Mouse (Mus musculus): ENCODE results near the gene Pdzrn4. TPM values are rescaled to one million over a fixed set of nuclear protein-coding genes. Genes with fewer than 3 reads are reported as not detected.
A peak's percentile ranks its signal among the peaks of the same experiment; 100 is the strongest.
"Not testable (repeated sequence)": the region's sequence is repeated elsewhere in the genome, so short reads cannot be mapped to it uniquely, and the experiment has no call there.

Gene Pdzrn4
- polyA plus RNA-seq (2014; fragmentation: Nextera tagmentation; extraction: Ambion mirVana), result 1.7 and 1.9 TPM in 2 replicates

GRCm38 (mm10) chr15:92396770-92397608 is at the start of gene Pdzrn4:
Gene Pdzrn4 (plus strand): TSS chr15:92396881.
- peak; percentile 76; the same call in 1 of the 2 replicates for ATAC-seq (ENCODE audit: low FRiP score, low TSS enrichment)
- H3K9ac ChIP-seq (ENCODE audit: low read depth, low read length), result 0 out of 2 replicates have a peak within 1 kb of the TSS, but pooled peaks have one; percentile 1
- peaks cover 3% of the 10 kb centered on the region; the same call in 1 of the 2 replicates for H3K4me1 ChIP-seq (ENCODE audit: control insufficient read depth, insufficient read depth, low read length)
- H3K27ac ChIP-seq (ENCODE audit: low read depth, low read length), result no peak within 1 kb of the TSS
- no peaks in the 10 kb centered on the region for H3K36me3 ChIP-seq (ENCODE audit: control insufficient read depth, insufficient read depth, low read length)
- no peaks in the 10 kb centered on the region for H3K9me3 ChIP-seq (ENCODE audit: control insufficient read depth, low read length)
- peaks cover 31% of the 10 kb centered on the region for H3K27me3 ChIP-seq (ENCODE audit: control insufficient read depth, insufficient read depth, low read length)
- under 1% methylated on average over 61 of the region's 65 CpGs for WGBS
- H3K4me2 ChIP-seq (replicated peaks; ENCODE audit: low read depth, low read length), result peak within 1 kb of the TSS; percentile 96
- peak within 1 kb of the TSS; percentile 52 for H3K4me3 ChIP-seq (ENCODE audit: low read length)

DNA sequence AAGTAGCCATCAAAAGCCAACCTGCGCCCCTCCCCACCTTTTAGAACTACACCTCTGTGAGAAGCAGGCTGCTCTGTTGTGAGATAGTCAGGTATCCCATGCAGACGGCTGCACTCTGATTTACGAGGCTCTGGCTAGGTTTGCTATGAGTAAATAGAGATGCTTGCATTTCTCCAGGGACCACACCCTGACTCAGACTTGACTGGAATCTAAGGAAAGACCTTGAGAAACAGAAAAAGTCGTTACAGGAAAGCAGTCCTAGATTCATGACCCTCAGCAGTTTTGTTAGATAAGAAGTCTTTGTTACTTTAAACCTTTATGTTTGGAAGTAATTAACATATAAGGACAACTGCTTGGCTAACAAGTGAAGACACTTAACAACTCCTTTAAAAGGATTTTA is 49.3 kb upstream of the Pdzrn4 start:
- H3K36me3 ChIP-seq (ENCODE audit: control insufficient read depth, insufficient read depth, low read length), result no peaks in the 10 kb centered on the region
- no peaks in the 10 kb centered on the region for H3K9me3 ChIP-seq (ENCODE audit: control insufficient read depth, low read length)
- 42% methylated on average over 4 of the region's 4 CpGs for WGBS
- H3K4me3 ChIP-seq (ENCODE audit: low read length), result no peak overlapping the region
- no peak overlapping the region for H3K4me2 ChIP-seq (replicated peaks; ENCODE audit: low read depth, low read length)
- H3K27me3 ChIP-seq (ENCODE audit: control insufficient read depth, insufficient read depth, low read length), result no peaks in the 10 kb centered on the region
- H3K9ac ChIP-seq (ENCODE audit: low read depth, low read length), result no peak overlapping the region
- no peak for ATAC-seq (ENCODE audit: low FRiP score, low TSS enrichment)
- H3K4me1 ChIP-seq (ENCODE audit: control insufficient read depth, insufficient read depth, low read length), result no peaks in the 10 kb centered on the region
- H3K27ac ChIP-seq (ENCODE audit: low read depth, low read length), result 0 out of 2 replicates have a peak overlapping the region, but pooled peaks have one; percentile 1

GRCm38 (mm10) chr15:92347902-92348301 is 48.8 kb upstream of the Pdzrn4 start:
- peak; percentile 97 for ATAC-seq (ENCODE audit: low FRiP score, low TSS enrichment)
- no peaks in the 10 kb centered on the region for H3K27me3 ChIP-seq (ENCODE audit: control insufficient read depth, insufficient read depth, low read length)
- no peak overlapping the region for H3K9ac ChIP-seq (ENCODE audit: low read depth, low read length)
- no peak overlapping the region for H3K4me3 ChIP-seq (ENCODE audit: low read length)
- no peaks in the 10 kb centered on the region for H3K36me3 ChIP-seq (ENCODE audit: control insufficient read depth, insufficient read depth, low read length)
- no peak overlapping the region for H3K4me2 ChIP-seq (replicated peaks; ENCODE audit: low read depth, low read length)
- no peaks in the 10 kb centered on the region for H3K9me3 ChIP-seq (ENCODE audit: control insufficient read depth, low read length)
- no peaks in the 10 kb centered on the region for H3K4me1 ChIP-seq (ENCODE audit: control insufficient read depth, insufficient read depth, low read length)
- H3K27ac ChIP-seq (ENCODE audit: low read depth, low read length), result no peak overlapping the region
- 10% methylated on average over 3 of the region's 3 CpGs for WGBS

DNA sequence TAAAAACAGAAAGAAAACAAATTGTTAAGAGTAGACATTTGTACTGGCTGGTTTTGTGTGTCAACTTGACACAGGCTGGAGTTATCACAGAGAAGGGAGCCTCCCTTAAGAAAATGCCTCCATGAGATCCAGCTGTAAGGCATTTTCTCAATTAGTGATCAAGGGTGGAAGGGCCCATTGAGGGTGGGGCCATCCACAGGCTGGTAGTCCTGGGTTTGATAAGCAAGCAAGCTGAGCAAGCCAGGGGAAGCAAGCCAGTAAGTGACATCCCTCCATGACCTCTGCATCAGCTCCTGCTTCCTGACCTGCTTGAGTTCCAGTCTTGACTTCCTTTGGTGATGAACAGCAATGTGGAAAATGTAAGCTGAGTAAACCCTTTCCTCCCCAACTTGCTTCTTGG is 48.2 kb upstream of the Pdzrn4 start:
- not testable (repeated sequence) for ATAC-seq (ENCODE audit: low FRiP score, low TSS enrichment); H3K4me1 ChIP-seq (ENCODE audit: control insufficient read depth, insufficient read depth, low read length); H3K9ac ChIP-seq (ENCODE audit: low read depth, low read length); H3K36me3 ChIP-seq (ENCODE audit: control insufficient read depth, insufficient read depth, low read length); H3K4me3 ChIP-seq (ENCODE audit: low read length); H3K4me2 ChIP-seq (replicated peaks; ENCODE audit: low read depth, low read length); H3K27ac ChIP-seq (ENCODE audit: low read depth, low read length); H3K9me3 ChIP-seq (ENCODE audit: control insufficient read depth, low read length); H3K27me3 ChIP-seq (ENCODE audit: control insufficient read depth, insufficient read depth, low read length)

GRCm38 (mm10) chr15:92364153-92364552 is 32.5 kb upstream of the Pdzrn4 start:
- no peak overlapping the region for H3K9ac ChIP-seq (ENCODE audit: low read depth, low read length)
- H3K27me3 ChIP-seq (ENCODE audit: control insufficient read depth, insufficient read depth, low read length), result no peaks in the 10 kb centered on the region
- no peaks in the 10 kb centered on the region for H3K9me3 ChIP-seq (ENCODE audit: control insufficient read depth, low read length)
- no peaks in the 10 kb centered on the region for H3K4me1 ChIP-seq (ENCODE audit: control insufficient read depth, insufficient read depth, low read length)
- H3K36me3 ChIP-seq (ENCODE audit: control insufficient read depth, insufficient read depth, low read length), result no peaks in the 10 kb centered on the region
- ATAC-seq (ENCODE audit: low FRiP score, low TSS enrichment), result no peak
- H3K4me2 ChIP-seq (replicated peaks; ENCODE audit: low read depth, low read length), result no peak overlapping the region
- no peak overlapping the region for H3K27ac ChIP-seq (ENCODE audit: low read depth, low read length)
- 24% methylated on average over 6 of the region's 6 CpGs for WGBS
- no peak overlapping the region for H3K4me3 ChIP-seq (ENCODE audit: low read length)

DNA sequence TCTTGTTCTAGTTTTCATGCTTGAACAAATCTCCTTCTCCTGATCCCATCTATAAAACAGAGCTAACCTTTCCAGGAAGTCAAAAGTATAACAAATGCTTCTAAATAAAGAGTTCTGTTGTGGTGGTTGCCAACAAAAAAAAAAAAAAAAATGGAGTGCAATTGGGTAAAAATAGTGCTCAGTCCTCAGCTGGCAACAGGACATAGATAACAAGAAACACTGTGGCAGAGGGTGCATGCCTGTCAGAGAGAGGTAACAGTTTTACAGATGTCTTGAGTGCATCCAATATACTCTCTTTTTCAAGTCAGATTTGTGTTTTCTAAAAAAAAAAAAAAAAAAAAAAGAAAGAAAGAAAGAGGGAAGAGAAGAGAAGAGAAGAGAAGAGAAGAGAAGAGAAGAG is 32.1 kb upstream of the Pdzrn4 start:
- Histone ChIP-seq H3K27me3 (ENCODE audit: control insufficient read depth, insufficient read depth, low read length) (no peaks in the 10 kb centered on the region), H3K36me3 (ENCODE audit: control insufficient read depth, insufficient read depth, low read length) (no peaks in the 10 kb centered on the region), H3K27ac (ENCODE audit: low read depth, low read length) (no peak overlapping the region), H3K9me3 (ENCODE audit: control insufficient read depth, low read length) (no peaks in the 10 kb centered on the region), H3K9ac (ENCODE audit: low read depth, low read length) (no peak overlapping the region), H3K4me1 (ENCODE audit: control insufficient read depth, insufficient read depth, low read length) (no peaks in the 10 kb centered on the region), H3K4me2 (replicated peaks; ENCODE audit: low read depth, low read length) (no peak overlapping the region), H3K4me3 (ENCODE audit: low read length) (no peak overlapping the region)
- no peak for ATAC-seq (ENCODE audit: low FRiP score, low TSS enrichment)

DNA sequence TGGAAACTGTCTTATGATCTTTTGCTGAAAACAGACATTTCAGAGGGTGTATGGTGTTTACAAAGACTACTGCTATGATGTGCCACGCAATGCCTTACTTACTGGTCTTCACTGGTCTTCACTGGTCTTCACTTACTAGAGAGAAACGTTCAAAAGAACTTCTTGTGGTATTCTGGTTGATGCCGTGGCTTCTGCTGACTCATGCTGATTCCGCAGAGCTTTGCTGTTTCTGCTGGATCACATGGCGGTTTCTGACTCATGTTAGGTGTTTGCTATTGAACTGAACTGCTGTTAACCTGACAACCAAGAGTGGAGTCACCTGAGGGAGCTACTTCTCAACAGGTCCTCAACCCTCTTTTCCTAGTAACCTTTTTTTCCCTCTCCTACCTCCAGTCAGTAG is 1.9 kb upstream of the Pdzrn4 start:
- ATAC-seq (ENCODE audit: low FRiP score, low TSS enrichment), result no peak
- H3K9ac ChIP-seq (ENCODE audit: low read depth, low read length), result no peak overlapping the region
- WGBS, result 89% methylated on average over 5 of the region's 5 CpGs
- H3K27me3 ChIP-seq (ENCODE audit: control insufficient read depth, insufficient read depth, low read length), result peaks cover 31% of the 10 kb centered on the region
- no peak overlapping the region for H3K27ac ChIP-seq (ENCODE audit: low read depth, low read length)
- H3K4me2 ChIP-seq (replicated peaks; ENCODE audit: low read depth, low read length), result no peak overlapping the region
- no peak overlapping the region for H3K4me3 ChIP-seq (ENCODE audit: low read length)
- peaks cover 3% of the 10 kb centered on the region; the same call in 1 of the 2 replicates for H3K4me1 ChIP-seq (ENCODE audit: control insufficient read depth, insufficient read depth, low read length)
- H3K9me3 ChIP-seq (ENCODE audit: control insufficient read depth, low read length), result no peaks in the 10 kb centered on the region
- no peaks in the 10 kb centered on the region for H3K36me3 ChIP-seq (ENCODE audit: control insufficient read depth, insufficient read depth, low read length)

- Histone ChIP-seq H3K4me2 (replicated peaks; ENCODE audit: low read depth, low read length) (no peak overlapping the region), H3K36me3 (ENCODE audit: control insufficient read depth, insufficient read depth, low read length) (no peaks in the 10 kb centered on the region), H3K27me3 (ENCODE audit: control insufficient read depth, insufficient read depth, low read length) (peaks cover 31% of the 10 kb centered on the region), H3K4me1 (ENCODE audit: control insufficient read depth, insufficient read depth, low read length) (peaks cover 3% of the 10 kb centered on the region; the same call in 1 of the 2 replicates), H3K27ac (ENCODE audit: low read depth, low read length) (no peak overlapping the region), H3K9me3 (ENCODE audit: control insufficient read depth, low read length) (no peaks in the 10 kb centered on the region), H3K4me3 (ENCODE audit: low read length) (no peak overlapping the region), H3K9ac (ENCODE audit: low read depth, low read length) (no peak overlapping the region)
- 61% methylated on average over 2 of the region's 2 CpGs for WGBS
- no peak for ATAC-seq (ENCODE audit: low FRiP score, low TSS enrichment)
These were observed 2.1 kb downstream of the Pdzrn4 start for GRCm38 (mm10) chr15:92398747-92399146.

DNA sequence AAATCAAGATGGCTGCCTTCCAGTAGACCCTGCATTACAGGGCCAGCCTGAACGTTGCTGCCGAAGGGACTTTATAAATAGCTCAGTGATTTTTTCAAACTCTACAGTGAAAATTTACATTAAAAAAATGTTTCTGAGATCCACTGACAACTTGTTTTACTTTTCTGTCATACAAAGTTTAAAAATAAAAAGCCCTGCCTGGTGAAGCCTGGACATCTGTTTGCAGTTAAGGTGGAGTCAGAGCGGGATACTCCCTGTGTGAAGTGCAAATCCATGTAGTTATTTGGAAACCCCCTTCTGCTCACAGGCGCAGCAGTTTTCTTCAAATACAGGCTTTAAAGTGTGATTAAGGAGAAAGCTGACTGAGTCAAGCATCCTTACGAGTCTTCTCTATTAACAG is 2.6 kb downstream of the Pdzrn4 start:
- WGBS, result 69% methylated on average over 5 of the region's 5 CpGs
- H3K36me3 ChIP-seq (ENCODE audit: control insufficient read depth, insufficient read depth, low read length), result no peaks in the 10 kb centered on the region
- H3K4me2 ChIP-seq (replicated peaks; ENCODE audit: low read depth, low read length), result no peak overlapping the region
- no peak overlapping the region for H3K27ac ChIP-seq (ENCODE audit: low read depth, low read length)
- ATAC-seq (ENCODE audit: low FRiP score, low TSS enrichment), result no peak
- no peak overlapping the region for H3K9ac ChIP-seq (ENCODE audit: low read depth, low read length)
- peaks cover 31% of the 10 kb centered on the region for H3K27me3 ChIP-seq (ENCODE audit: control insufficient read depth, insufficient read depth, low read length)
- H3K4me3 ChIP-seq (ENCODE audit: low read length), result no peak overlapping the region
- H3K4me1 ChIP-seq (ENCODE audit: control insufficient read depth, insufficient read depth, low read length), result peaks cover 3% of the 10 kb centered on the region; the same call in 1 of the 2 replicates
- H3K9me3 ChIP-seq (ENCODE audit: control insufficient read depth, low read length), result no peaks in the 10 kb centered on the region

All from kidney, embryonic 14.5 days (tissue).